18 mouse cellular contexts compared by ENCODE assay signal in genomic region chr19:60797415-60797814, GRCm38 (mm10). TPM values are rescaled to one million over a fixed set of nuclear protein-coding genes. Genes with fewer than 3 reads are reported as not detected.
A peak's percentile ranks its signal among the peaks of the same experiment; 100 is the strongest.
DNase-seq lines count a peak whose midpoint lies in the region; ATAC-seq and TF ChIP-seq lines count a peak whose summit lies in the region.
"Had no signal": no experiment of that assay in that cellular context is flagged by ENCODE, and none has a peak within 500 bp of the region (broad histone marks: within the 10 kb centered on the region; RNA-seq: fewer than 3 reads in every experiment).

No protein-coding gene starts in this region.

- no peak overlapping the region for H3K27ac ChIP-seq in MEL (ENCODE audit: control insufficient read depth, low read depth, low read length)
- no peak overlapping the region for H3K27ac ChIP-seq in midbrain, embryonic 16.5 days (ENCODE audit: low read length)

- no peaks in the 10 kb centered on the region for H3K27me3 ChIP-seq in MEL (ENCODE audit: control insufficient read depth in 1 of 2, insufficient read depth in 2 of 2, low read length in 2 of 2)
- H3K27me3 ChIP-seq in midbrain, embryonic 16.5 days (ENCODE audit: control insufficient read depth, insufficient read depth, low read depth, low read length), result no peaks in the 10 kb centered on the region

- H3K4me3 ChIP-seq in MEL (ENCODE audit: control insufficient read depth in 1 of 2, insufficient read depth in 1 of 2, low read depth in 2 of 2, low read length in 2 of 2), result no peak overlapping the region
- no peak overlapping the region for H3K4me3 ChIP-seq in midbrain, embryonic 16.5 days (ENCODE audit: low read depth, low read length)

- no peak for TF ChIP-seq RAD21 in MEL (IDR thresholded peaks at IDR 0.05; ENCODE audit: low read depth, low read length)

- H3K4me1 ChIP-seq in MEL (ENCODE audit: control insufficient read depth in 1 of 2, insufficient read depth in 2 of 2, low read length in 2 of 2), result peaks cover 27 to 37% of the 10 kb centered on the region in 2 experiments
- H3K4me1 ChIP-seq in midbrain, embryonic 16.5 days (ENCODE audit: control insufficient read depth, insufficient read depth, low read length), result no peaks in the 10 kb centered on the region

- 97% methylated on average over 2 of the region's 2 CpGs for WGBS in midbrain, embryonic 16.5 days

- no peak overlapping the region for H3K4me2 ChIP-seq in midbrain, embryonic 16.5 days (ENCODE audit: low read length)

- TF ChIP-seq EP300 in MEL (IDR thresholded peaks at IDR 0.05; ENCODE audit: low read depth in 1 of 2, low read length in 2 of 2), result peak; percentile 51 to 72; a peak in 3 of 4 replicates

- no peak for TF ChIP-seq CTCF in MEL (IDR thresholded peaks at IDR 0.05 in 2 of 3, conservative IDR thresholded peaks at IDR 0.05 in 1 of 3; ENCODE audit: control insufficient read depth in 1 of 3, insufficient read depth in 1 of 3, low read depth in 2 of 3, low read length in 3 of 3, poor library complexity in 1 of 3, severe bottlenecking in 1 of 3)

- H3K36me3 ChIP-seq in MEL (ENCODE audit: control insufficient read depth in 1 of 2, insufficient read depth in 2 of 2, low read length in 2 of 2), result peaks cover 0 to 50% of the 10 kb centered on the region in 2 experiments; a peak in 2 of 4 replicates
- H3K36me3 ChIP-seq in midbrain, embryonic 16.5 days (ENCODE audit: control insufficient read depth, insufficient read depth, low read length), result no peaks in the 10 kb centered on the region
- H3K36me3 ChIP-seq: G1E had no signal

- DNase-seq in MEL (ENCODE audit: low read depth, low spot score), result peak; percentile 44
- DNase-seq: adrenal gland, adult 2 months; adrenal gland, adult 8-10 months; adrenal gland, postnatal 10 days; adrenal gland, postnatal 14 days; adrenal gland, postnatal 25 days; adrenal gland, postnatal 36 days; B cell, adult 2 months; cerebellum, adult 11 months; cerebellum, adult 11-12 months; cerebellum, adult 18-20 months; cerebellum, adult 2 months; cerebellum, adult 8-10 months had no signal

- ATAC-seq in midbrain, embryonic 16.5 days, result no peak
- ATAC-seq: activated CD4-positive, CD25-positive, alpha-beta regulatory T cell, adult 4 months; CD4-positive, CD25-positive, alpha-beta regulatory T cell, adult 4 months; Patski had no signal

- no peaks in the 10 kb centered on the region for H3K9me3 ChIP-seq in MEL (replicated peaks; ENCODE audit: insufficient read depth, low read length)
- no peaks in the 10 kb centered on the region for H3K9me3 ChIP-seq in midbrain, embryonic 16.5 days (replicated peaks; ENCODE audit: control insufficient read depth, low read length, poor library complexity, severe bottlenecking)
- H3K9me3 ChIP-seq: G1E had no signal

- no peak overlapping the region for H3K9ac ChIP-seq in MEL (ENCODE audit: control insufficient read depth, low read depth, low read length, poor library complexity, severe bottlenecking)
- no peak overlapping the region for H3K9ac ChIP-seq in midbrain, embryonic 16.5 days (ENCODE audit: low read depth, low read length)

- TF ChIP-seq POLR2A in MEL (IDR thresholded peaks at IDR 0.05; ENCODE audit: control insufficient read depth in 1 of 2, insufficient read depth in 1 of 2, low read depth in 1 of 2, low read length in 2 of 2, poor library complexity in 1 of 2), result no peak

- no peaks in the 10 kb centered on the region for H3K79me2 ChIP-seq in MEL (ENCODE audit: control insufficient read depth, insufficient read depth, low read length, poor library complexity)

TF ChIP-seq in MEL, 35 proteins besides CTCF, POLR2A, EP300 and RAD21:
- TF ChIP-seq MYC (IDR thresholded peaks at IDR 0.05; ENCODE audit: low read depth, low read length), result 0 out of 2 replicates have a peak, but pooled peaks have one; percentile 31
- TF ChIP-seq MAZ (IDR thresholded peaks at IDR 0.05; ENCODE audit: low read depth, low read length), result no peak
- TF ChIP-seq POLR2AphosphoS5 (IDR thresholded peaks at IDR 0.05; ENCODE audit: borderline replicate concordance, low read depth, low read length), result no peak
- TF ChIP-seq GATA1 (IDR thresholded peaks at IDR 0.05; ENCODE audit: low read depth, low read length), result peak; percentile 52; the same call in 1 of the 2 replicates
- no peak for TF ChIP-seq ZKSCAN1 (IDR thresholded peaks at IDR 0.05; ENCODE audit: low read depth, low read length)
- TF ChIP-seq JUND (IDR thresholded peaks at IDR 0.05; ENCODE audit: low read depth, low read length), result no peak
- no peak for TF ChIP-seq CHD1 (IDR thresholded peaks at IDR 0.05; ENCODE audit: low read depth, low read length)
- no peak for TF ChIP-seq USF1 (IDR thresholded peaks at IDR 0.05; ENCODE audit: low read depth, low read length)
- TF ChIP-seq TCF12 (IDR thresholded peaks at IDR 0.05; ENCODE audit: low read depth, low read length), result peak; percentile 65
- peak; percentile 86 for TF ChIP-seq ETS1 (IDR thresholded peaks at IDR 0.05; ENCODE audit: low read depth, low read length)
- TF ChIP-seq HCFC1 (IDR thresholded peaks at IDR 0.05; ENCODE audit: low read depth, low read length), result no peak
- no peak for TF ChIP-seq SMC3 (IDR thresholded peaks at IDR 0.05; ENCODE audit: low read depth, low read length)
- no peak for TF ChIP-seq UBTF (IDR thresholded peaks at IDR 0.05; ENCODE audit: borderline replicate concordance, insufficient read depth, low read depth, low read length)
- 0 out of 2 replicates have a peak, but pooled peaks have one; percentile 46 for TF ChIP-seq RCOR1 (IDR thresholded peaks at IDR 0.05; ENCODE audit: low read depth, low read length)
- TF ChIP-seq MEF2A (IDR thresholded peaks at IDR 0.05; ENCODE audit: extremely low read depth, insufficient replicate concordance, low read depth, low read length, poor library complexity, severe bottlenecking), result no peak
- TF ChIP-seq TBP (IDR thresholded peaks at IDR 0.05; ENCODE audit: low read depth, low read length), result no peak
- TF ChIP-seq TAL1 (IDR thresholded peaks at IDR 0.05; ENCODE audit: low read length), result no peak
- peak; percentile 68; the same call in 1 of the 2 replicates for TF ChIP-seq MAFK (IDR thresholded peaks at IDR 0.05; ENCODE audit: borderline replicate concordance, low read depth, low read length)
- TF ChIP-seq ZNF384 (IDR thresholded peaks at IDR 0.05; ENCODE audit: low read depth, low read length), result no peak
- TF ChIP-seq MYB (IDR thresholded peaks at IDR 0.05; ENCODE audit: low read depth, low read length), result no peak
- TF ChIP-seq CHD2 (IDR thresholded peaks at IDR 0.05; ENCODE audit: low read length), result no peak
- TF ChIP-seq GABPA (IDR thresholded peaks at IDR 0.05; ENCODE audit: low read depth, low read length), result no peak
- TF ChIP-seq ZC3H11A (IDR thresholded peaks at IDR 0.05; ENCODE audit: low read depth, low read length), result 0 out of 2 replicates have a peak, but pooled peaks have one; percentile 7
- TF ChIP-seq ELF1 (IDR thresholded peaks at IDR 0.05; ENCODE audit: low read depth, low read length), result no peak
- no peak for TF ChIP-seq BHLHE40 (IDR thresholded peaks at IDR 0.05; ENCODE audit: borderline replicate concordance, low read depth, low read length)
- TF ChIP-seq MAX (IDR thresholded peaks at IDR 0.05; ENCODE audit: low read length), result no peak
- TF ChIP-seq KAT2A (conservative IDR thresholded peaks at IDR 0.05; ENCODE audit: low read depth, low read length), result no peak
- TF ChIP-seq SIN3A (IDR thresholded peaks at IDR 0.05; ENCODE audit: low read length), result peak; percentile 49; the same call in 1 of the 2 replicates
- no peak for TF ChIP-seq NELFE (IDR thresholded peaks at IDR 0.05; ENCODE audit: low read depth, low read length)
- TF ChIP-seq POLR2AphosphoS2 (IDR thresholded peaks at IDR 0.05; ENCODE audit: low read length), result no peak

RNA-seq across cellular contexts. Expression of gene Eif3a, which starts 7.0 kb away (rescaled TPM):
- 331 and 352 TPM in 2 replicates for total RNA-seq in MEL (2012; rRNA removed)
- 100 to 1,000 TPM; 424 to 914 TPM for polyA plus RNA-seq in MEL (2012; ENCODE audit: insufficient read depth in 1 of 2, insufficient read length in 2 of 2, low read depth in 1 of 2, low replicate concordance in 2 of 2, missing spikeins in 1 of 2)
- 102 and 112 TPM in 2 replicates for polyA plus RNA-seq in midbrain, embryonic 16.5 days (2015; fragmentation: Nextera tagmentation; extraction: Ambion mirVana)

RNA-seq across cellular contexts. Expression of gene Fam45a, which starts 14.0 kb away (rescaled TPM):
- 12.1 and 13.0 TPM in 2 replicates for total RNA-seq in MEL (2012; rRNA removed)
- polyA plus RNA-seq in MEL (2012; ENCODE audit: insufficient read depth in 1 of 2, insufficient read length in 2 of 2, low read depth in 1 of 2, low replicate concordance in 2 of 2, missing spikeins in 1 of 2), result 10 to 100 TPM in 1 of 2 experiments, not detected in 1; 20.4 TPM
- polyA plus RNA-seq in midbrain, embryonic 16.5 days (2015; fragmentation: Nextera tagmentation; extraction: Ambion mirVana), result 40.2 and 42.4 TPM in 2 replicates

RNA-seq across cellular contexts. Expression of gene Nanos1, which starts 41.6 kb away (rescaled TPM):
- 3.8 and 4.5 TPM in 2 replicates for total RNA-seq in MEL (2012; rRNA removed)
- polyA plus RNA-seq in MEL (2012; ENCODE audit: insufficient read depth in 1 of 2, insufficient read length in 2 of 2, low read depth in 1 of 2, low replicate concordance in 2 of 2, missing spikeins in 1 of 2), result 1 to 10 TPM in 1 of 2 experiments, not detected in 1; 4.6 TPM
- 20.1 and 20.9 TPM in 2 replicates for polyA plus RNA-seq in midbrain, embryonic 16.5 days (2015; fragmentation: Nextera tagmentation; extraction: Ambion mirVana)
